Mouse (Mus musculus) spleen, embryonic (tissue): Measurements from ENCODE around the gene Dip2b.

ENCODE experiments used
- CTCF ChIA-PET: fragments of 350-600 bp; sonication (Branson Sonifier 250); formaldehyde crosslinking; loops from one replicate; lab custom pipeline; 2022; lab: Charles Lee

Gene Dip2b

GRCm38 (mm10) chr15:100204574-100204973 is 166.1 kb downstream of the Dip2b start:
- CTCF ChIA-PET: no interaction called here

DNA sequence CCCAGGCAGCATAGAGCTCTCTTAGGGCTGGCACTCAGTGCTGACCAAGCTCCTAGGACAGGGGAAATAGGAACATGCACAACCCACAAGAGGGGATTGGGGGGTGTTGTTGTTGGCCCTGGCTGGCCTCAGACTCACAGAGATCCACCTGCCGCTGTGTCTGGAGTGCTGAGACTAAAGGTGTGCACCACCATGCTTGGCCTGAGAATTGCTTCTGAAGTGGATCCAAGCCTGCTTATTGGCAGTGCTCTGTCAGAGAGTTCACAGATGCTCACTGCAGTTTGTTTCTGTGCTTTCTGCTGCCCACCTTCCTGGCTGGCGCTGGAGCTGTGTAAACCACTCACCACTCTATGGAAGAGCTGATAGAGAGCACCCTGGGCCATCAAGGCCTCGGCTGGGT is 171.5 kb downstream of the Dip2b start:
- CTCF ChIA-PET: no interaction called here

GRCm38 (mm10) chr15:100213339-100213738 is 174.9 kb downstream of the Dip2b start:
- CTCF ChIA-PET: no interaction called here

- CTCF ChIA-PET: no interaction called here
Measured at GRCm38 (mm10) chr15:100215092-100215491, 176.6 kb downstream of the Dip2b start.

DNA sequence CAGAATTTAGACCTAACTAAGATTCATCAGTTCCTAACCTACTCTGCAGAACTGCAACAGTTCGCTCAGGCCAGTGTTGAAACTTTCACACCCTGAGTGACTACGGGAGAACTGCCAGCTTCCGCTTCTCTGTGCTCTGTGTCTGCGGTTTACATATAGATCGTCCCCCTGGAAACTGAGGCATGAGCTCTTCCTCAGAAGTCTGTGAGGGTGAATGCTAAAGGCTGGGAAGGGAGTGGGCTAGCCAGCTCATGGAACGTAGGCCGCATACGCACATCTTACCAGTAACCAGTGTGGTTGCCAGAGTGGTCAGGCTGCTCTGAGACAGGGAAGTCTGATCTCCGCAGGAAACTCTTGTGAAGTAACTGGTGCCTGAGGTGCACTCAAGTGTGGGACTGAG is 177.7 kb downstream of the Dip2b start:
- CTCF ChIA-PET: no interaction called here

DNA sequence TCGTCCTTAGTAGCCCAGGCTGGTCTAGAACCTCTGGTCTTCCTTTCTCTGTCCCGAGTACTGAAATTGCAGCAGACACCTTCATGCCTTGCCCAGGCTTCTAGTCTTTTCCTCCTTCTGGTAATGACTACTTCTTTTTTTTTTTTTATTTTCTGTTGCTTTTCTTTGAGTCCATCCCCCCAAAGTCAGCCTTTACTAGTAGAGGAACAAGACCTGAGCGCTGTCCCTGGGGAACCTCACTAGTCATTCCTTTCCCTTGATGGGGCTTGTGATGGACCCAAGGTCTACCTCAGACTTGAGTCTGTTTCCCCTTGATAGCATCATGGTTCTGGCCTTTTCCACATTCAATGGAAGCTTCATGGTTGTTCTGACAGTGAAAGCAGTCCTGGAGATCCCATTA is 179.6 kb downstream of the Dip2b start:
- CTCF ChIA-PET: no interaction called here

DNA sequence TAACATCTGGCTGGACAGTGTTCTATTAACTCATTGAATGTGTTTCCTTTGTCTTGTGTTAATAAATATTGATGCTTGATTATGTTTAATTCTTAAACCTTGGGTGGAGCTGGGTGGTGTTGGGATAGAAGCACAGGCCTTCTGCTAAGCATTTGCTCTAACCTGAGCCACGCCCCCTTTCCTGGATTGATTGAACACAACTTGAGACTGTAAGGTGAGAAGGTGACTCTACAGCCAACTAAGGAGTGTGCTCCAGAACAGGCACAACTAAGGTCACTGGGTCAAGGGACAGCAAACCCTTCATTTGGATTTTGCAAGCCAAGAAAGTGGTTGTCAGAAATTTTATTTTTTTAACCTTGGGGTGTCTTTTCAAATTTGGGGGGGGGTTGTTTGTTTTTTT is 180.9 kb downstream of the Dip2b start:
- CTCF ChIA-PET: no interaction called here

GRCm38 (mm10) chr15:100220916-100221315 is 182.5 kb downstream of the Dip2b start:
- CTCF ChIA-PET: no interaction called here

- CTCF ChIA-PET: no interaction called here
Measured at GRCm38 (mm10) chr15:100225381-100225780, 186.9 kb downstream of the Dip2b start.

- CTCF ChIA-PET: no interaction called here
Measured at GRCm38 (mm10) chr15:100225891-100226290, 187.4 kb downstream of the Dip2b start.

DNA sequence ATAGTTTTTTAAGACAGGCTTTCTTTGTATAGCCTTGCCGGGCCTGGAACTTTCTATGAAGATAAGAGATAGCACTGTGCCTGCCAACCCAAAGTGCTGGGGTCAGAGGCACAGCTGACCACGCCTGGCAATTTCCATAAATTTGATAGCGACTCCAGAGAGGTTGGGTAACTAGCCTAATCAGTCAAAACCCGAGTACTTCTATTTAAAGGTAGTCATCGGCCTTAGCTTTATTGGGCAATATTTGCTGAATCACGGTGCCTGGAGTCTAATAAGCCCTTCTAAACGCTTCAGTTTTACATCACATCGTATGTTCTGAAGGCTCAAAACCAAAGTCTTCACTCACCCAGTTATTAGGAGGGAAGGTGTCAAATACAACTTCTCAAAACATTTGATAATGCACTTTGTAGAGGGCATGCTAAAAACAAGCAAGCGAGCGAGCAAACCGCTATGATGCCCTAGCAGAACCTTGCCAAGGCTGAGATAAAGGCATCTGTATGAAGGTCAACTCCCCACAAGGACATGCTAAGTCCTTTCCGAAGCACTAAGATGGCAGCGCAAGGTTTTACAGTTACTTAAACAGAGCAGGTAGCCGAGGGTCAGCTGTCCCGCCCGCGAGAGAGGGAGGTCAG is 188.7 kb downstream of the Dip2b start:
- CTCF ChIA-PET: no interaction called here

- CTCF ChIA-PET: no interaction called here
Measured at GRCm38 (mm10) chr15:100227663-100228534, 189.4 kb downstream of the Dip2b start, which contains the start of gene Atf1. TSS of gene Atf1 (plus strand) at chr15:100227819.

GRCm38 (mm10) chr15:100228535-100229336 is 190.3 kb downstream of the Dip2b start:
- CTCF ChIA-PET: interaction anchor here (0.5 kb wide), 1 partner anchor 44 kb away, joined by 3 read pairs; no protein-coding TSS in a partner anchor

DNA sequence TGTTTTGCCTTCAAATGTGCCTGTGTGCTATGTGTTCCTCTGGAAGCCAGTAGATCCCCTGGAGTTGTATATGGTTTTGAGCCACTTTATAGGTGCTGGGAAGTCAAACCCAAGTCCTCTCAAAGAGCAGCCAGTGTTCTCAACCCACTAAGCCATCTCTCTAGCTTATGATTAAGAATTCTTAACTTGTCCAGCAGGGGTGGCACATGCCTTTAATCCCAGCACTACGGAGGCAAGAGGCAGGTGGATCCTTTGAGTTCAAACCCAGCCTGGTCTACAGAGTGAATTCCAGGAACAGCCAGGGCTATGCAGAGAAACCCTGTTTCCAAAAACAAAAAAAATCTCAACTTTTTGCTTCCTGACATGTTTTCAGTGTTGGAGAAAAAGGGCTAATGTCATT is 192.2 kb downstream of the Dip2b start:
- CTCF ChIA-PET: interaction anchor here (0.9 kb wide), 1 partner anchor 253 kb away, joined by 11 read pairs; no protein-coding TSS in a partner anchor

DNA sequence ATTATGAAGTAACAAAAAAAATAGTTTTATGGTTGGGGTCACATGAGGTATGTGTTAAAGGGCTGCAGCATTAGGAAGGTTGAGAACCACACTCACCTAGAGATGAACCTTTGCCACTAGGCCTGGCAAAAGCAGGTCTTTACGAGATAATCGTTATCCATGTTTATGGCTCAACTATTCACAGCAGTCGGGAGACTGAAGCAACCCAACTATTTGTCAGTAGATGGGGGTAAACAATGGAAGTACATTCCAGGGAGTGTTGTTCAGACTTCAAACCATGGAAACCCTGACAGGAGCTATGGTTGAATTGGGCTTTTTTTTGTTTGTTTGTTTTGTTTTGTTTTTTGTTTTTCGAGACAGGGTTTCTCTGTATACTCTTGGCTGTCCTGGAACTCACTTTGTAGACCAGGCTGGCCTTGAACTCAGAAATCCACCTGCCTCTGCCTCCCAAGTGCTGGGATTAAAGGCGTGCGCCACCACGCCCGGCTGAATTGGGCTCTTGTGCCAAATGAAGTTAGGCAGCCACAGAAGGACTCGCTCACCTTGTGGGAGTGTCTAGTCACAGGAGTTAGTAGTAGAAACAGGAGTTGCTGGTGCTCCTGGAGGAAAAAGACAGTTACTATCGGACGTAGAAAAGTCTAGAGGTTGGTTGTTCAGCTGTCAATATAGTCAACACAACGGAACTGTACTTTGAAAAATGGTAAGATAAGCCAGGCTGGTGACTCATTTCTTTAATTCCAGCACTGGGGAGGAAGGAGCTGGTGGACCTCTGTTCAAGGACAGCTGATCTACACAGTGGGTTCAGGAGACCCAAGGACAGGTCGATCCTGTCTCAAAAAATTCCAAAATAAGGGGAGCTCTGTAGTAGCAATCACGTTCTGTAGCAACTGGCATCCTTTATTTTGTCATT is 193.4 kb downstream of the Dip2b start:
- CTCF ChIA-PET: interaction anchor here (0.6 kb wide), 1 partner anchor 80 kb away, joined by 4 read pairs; no protein-coding TSS in a partner anchor

DNA sequence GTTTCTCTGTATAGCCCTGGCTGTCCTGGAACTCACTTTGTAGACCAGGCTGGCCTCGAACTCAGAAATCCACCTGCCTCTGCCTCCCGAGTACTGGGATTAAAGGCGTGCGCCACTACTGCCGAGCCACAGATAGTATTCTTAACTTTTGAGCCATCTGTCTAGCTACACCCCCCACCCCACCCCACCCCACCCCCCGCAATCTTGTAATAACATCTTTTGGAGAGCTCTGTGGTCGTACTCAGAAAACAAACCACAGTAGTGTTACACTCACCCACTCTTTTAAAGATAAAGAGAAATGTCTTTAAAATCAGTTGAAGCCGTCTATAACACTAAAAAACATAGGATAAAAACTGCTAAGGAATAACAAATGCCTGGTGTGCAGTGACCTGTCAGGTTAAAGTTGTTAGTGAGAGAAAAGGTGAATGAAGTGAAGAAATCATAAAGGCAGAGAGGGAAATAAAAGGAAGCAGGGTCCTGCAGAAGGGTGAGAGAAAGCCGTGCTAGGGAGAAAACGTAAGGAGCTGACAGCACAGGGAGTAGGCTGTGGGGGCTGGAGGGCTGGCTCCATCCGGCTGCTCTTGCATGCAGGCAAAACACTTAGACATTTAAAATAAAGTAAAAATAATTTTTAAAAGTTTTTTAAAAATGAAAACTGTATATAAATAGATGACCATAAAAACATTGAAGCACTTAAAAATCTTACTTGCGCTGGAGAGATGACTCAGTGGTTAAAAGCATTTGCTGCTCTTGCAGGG is 196.9 kb downstream of the Dip2b start:
- CTCF ChIA-PET: no interaction called here

DNA sequence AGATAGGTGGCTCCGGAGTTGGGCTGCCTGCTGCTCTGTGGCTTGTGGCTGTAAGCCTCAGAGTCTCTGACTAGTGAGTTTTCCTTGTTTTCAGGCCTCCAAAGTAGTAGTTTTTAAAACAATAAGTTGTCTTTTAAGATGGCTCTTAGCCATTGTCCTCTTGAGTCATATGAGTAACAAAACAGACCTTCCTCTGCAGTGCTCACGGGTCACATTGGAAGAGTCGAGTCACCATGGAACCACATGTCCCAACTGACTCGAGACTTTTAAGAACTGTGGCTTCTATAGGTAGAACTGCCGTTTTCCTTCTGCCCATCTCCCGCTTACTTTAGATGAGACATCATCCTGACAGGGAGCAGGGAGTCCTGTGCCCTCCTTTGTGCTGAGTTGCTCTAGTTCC is 198.5 kb downstream of the Dip2b start:
- CTCF ChIA-PET: no interaction called here

- CTCF ChIA-PET: interaction anchor here (0.5 kb wide), 2 partner anchors 78 to 425 kb away, joined by 5 to 8 read pairs; no protein-coding TSS in a partner anchor
Measured at GRCm38 (mm10) chr15:100241780-100242179, 203.3 kb downstream of the Dip2b start.

GRCm38 (mm10) chr15:100245951-100246350 is 207.5 kb downstream of the Dip2b start:
- CTCF ChIA-PET: no interaction called here

GRCm38 (mm10) chr15:100247296-100247695 is 208.8 kb downstream of the Dip2b start:
- CTCF ChIA-PET: no interaction called here
